Mouse (Mus musculus): Measurements from ENCODE around the gene Msantd1. TPM values are rescaled to one million over a fixed set of nuclear protein-coding genes. Genes with fewer than 3 reads are reported as not detected.

Msantd1 gene
- polyA plus RNA-seq, 1 experiment = 1.2 TPM

DNA sequence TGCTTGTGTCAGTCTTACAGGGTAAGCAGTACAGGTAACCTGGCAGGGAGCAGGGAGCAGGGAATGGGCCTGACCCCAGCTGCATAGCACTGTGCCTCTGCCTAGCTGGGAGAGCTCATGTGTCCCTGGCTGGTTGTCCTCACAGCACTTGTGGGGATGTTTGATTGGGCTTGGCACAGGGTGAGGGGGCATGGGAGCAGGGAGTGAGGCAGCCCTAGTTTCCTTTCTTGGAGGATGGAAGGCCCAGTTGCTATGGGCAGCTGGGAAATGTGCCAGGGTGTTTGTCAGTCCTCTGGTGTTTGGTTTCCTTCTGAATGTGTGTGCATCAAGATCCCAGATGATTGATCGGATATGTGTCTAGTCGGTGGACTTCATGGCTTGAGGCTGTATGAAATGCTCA, 49.2 kb downstream of the Msantd1 start:
- Histone ChIP-seq H3K4me3 (ENCODE audit: insufficient read depth, low read length) (no peak overlapping the region), H3K4me1 (ENCODE audit: control insufficient read depth, insufficient read depth, low read length) (0 out of 2 replicates have a peak, but pooled peaks cover 8% of the 10 kb centered on the region), H3K27ac (ENCODE audit: insufficient read depth, low read length) (no peak overlapping the region)
- TF ChIP-seq POLR2A (IDR thresholded peaks at IDR 0.05; ENCODE audit: low read depth, low read length) (no peak), CTCF (IDR thresholded peaks at IDR 0.05; ENCODE audit: borderline replicate concordance, insufficient read depth, low read length) (no peak)

DNA sequence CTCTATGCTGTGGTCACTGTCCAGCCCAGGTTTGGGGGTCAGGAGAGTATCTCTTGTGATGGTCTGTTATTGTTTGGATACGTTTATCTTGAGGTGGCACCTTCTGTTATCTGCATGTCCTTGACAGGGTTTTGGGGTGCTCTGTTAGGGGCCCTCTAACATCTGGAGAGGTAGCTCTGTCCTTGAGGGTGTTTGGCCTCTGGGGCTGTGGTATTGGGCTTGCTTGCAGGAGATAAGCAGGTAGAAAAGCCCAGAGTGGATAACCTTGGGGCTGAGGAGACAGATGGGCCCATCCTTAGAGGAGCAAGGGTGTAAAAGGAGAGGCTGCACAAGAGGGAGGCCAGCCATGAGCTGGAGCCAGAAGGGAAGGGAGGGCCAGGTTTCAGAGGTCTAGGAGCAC, 52.2 kb downstream of the Msantd1 start:
- Histone ChIP-seq H3K27ac (ENCODE audit: insufficient read depth, low read length) (no peak overlapping the region), H3K4me3 (ENCODE audit: insufficient read depth, low read length) (no peak overlapping the region), H3K4me1 (ENCODE audit: control insufficient read depth, insufficient read depth, low read length) (0 out of 2 replicates have a peak, but pooled peaks cover 8% of the 10 kb centered on the region)
- TF ChIP-seq CTCF (IDR thresholded peaks at IDR 0.05; ENCODE audit: borderline replicate concordance, insufficient read depth, low read length) = no peak
- no peak for TF ChIP-seq POLR2A (IDR thresholded peaks at IDR 0.05; ENCODE audit: low read depth, low read length)

DNA sequence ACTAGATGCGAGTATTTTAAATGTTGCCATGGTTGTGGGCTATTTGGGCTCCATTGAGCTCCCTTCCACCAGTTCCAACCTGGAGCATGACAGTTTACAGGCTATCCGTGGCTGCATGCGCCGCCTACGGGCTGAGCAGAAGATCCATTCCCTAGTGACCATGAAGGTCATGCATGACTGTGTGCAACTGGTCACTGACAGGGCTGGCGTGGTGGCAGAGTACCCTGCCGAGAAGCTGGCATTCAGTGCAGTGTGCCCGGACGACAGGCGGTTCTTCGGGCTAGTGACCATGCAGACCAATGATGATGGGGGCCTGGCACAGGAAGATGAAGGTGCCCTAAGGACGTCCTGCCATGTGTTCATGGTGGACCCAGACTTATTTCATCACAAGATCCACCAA, 57.7 kb downstream of the Msantd1 start:
- no peak overlapping the region for H3K27ac ChIP-seq (ENCODE audit: insufficient read depth, low read length)
- TF ChIP-seq CTCF (IDR thresholded peaks at IDR 0.05; ENCODE audit: borderline replicate concordance, insufficient read depth, low read length) (no peak), POLR2A (IDR thresholded peaks at IDR 0.05; ENCODE audit: low read depth, low read length) (no peak)

DNA sequence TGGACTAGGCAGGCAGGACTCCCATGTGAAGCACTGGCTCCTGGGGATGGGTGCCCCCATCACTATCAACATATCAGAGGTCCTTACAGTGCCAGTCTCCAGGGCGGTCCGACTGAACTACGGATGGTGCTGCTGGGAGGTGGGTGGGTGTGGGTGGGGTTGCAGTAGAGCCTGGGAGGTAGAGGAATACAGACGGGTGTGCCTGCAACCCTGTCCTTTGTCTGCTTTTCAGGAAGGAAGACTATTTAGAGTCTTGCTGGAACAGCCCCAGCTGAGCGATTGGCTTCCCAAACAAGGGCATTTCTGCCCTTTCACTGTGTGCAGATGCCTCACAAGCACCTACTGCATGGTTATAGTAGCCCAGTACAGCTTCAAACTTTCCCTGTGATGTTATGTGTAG, 60.6 kb downstream of the Msantd1 start:
- H3K4me1 ChIP-seq (ENCODE audit: control insufficient read depth, insufficient read depth, low read length) = 0 out of 2 replicates have a peak, but pooled peaks cover 2% of the 10 kb centered on the region
- TF ChIP-seq CTCF (IDR thresholded peaks at IDR 0.05; ENCODE audit: borderline replicate concordance, insufficient read depth, low read length) = no peak
- TF ChIP-seq POLR2A (IDR thresholded peaks at IDR 0.05; ENCODE audit: low read depth, low read length) = no peak
- no peak overlapping the region for H3K4me3 ChIP-seq (ENCODE audit: insufficient read depth, low read length)
- no peak overlapping the region for H3K27ac ChIP-seq (ENCODE audit: insufficient read depth, low read length)

More for the DNA sequence above, 57.7 kb downstream of the Msantd1 start:
- H3K4me1 ChIP-seq (ENCODE audit: control insufficient read depth, insufficient read depth, low read length) = no peaks in the 10 kb centered on the region
- no peak overlapping the region for H3K4me3 ChIP-seq (ENCODE audit: insufficient read depth, low read length)

DNA sequence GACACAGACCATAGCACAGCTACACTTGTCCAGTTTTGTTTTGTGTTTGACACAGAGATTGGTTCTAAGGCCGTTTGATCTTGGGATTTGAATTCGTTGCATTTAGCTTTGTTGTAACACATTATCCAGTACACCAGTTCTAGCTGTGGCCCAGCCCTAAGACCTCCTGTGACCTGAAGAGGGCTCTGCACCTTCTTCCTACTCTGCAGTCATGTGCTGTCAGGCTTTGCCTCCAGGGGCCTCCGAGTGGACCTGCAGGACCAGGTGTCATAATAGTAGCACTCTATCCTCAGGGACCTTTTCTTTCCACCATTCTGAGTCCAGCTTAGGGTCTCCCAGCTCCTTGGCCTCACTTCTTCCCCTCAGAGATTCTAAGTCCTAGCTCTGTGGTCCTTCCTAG, 64.7 kb downstream of the Msantd1 start:
- Histone ChIP-seq H3K4me1 (ENCODE audit: control insufficient read depth, insufficient read depth, low read length) (0 out of 2 replicates have a peak, but pooled peaks cover 2% of the 10 kb centered on the region), H3K4me3 (ENCODE audit: insufficient read depth, low read length) (no peak overlapping the region), H3K27ac (ENCODE audit: insufficient read depth, low read length) (no peak overlapping the region)
- TF ChIP-seq CTCF (IDR thresholded peaks at IDR 0.05; ENCODE audit: borderline replicate concordance, insufficient read depth, low read length) (no peak), POLR2A (IDR thresholded peaks at IDR 0.05; ENCODE audit: low read depth, low read length) (no peak)

Other genes with a start within 250 kb of the Msantd1 start
- gene Nop14, start 247.9 kb upstream of the Msantd1 start, polyA plus RNA-seq (2011; ENCODE audit: insufficient read length, low read depth, missing spikeins) = 41.0 and 45.7 TPM in 2 replicates
- 3.3 and 4.0 TPM in 2 replicates for gene Grk4, start 247.6 kb upstream of the Msantd1 start, polyA plus RNA-seq (2011; ENCODE audit: insufficient read length, low read depth, missing spikeins)
- gene Htt, start 146.3 kb upstream of the Msantd1 start, polyA plus RNA-seq (2011; ENCODE audit: insufficient read length, low read depth, missing spikeins) = 30.9 and 31.4 TPM in 2 replicates
- gene Rgs12, start 41.4 kb downstream of the Msantd1 start, polyA plus RNA-seq (2011; ENCODE audit: insufficient read length, low read depth, missing spikeins) = 33.5 and 41.4 TPM in 2 replicates
- 0.67 TPM in 1 of 2 replicates, not detected in the other for gene Hgfac, start 133.5 kb downstream of the Msantd1 start, polyA plus RNA-seq (2011; ENCODE audit: insufficient read length, low read depth, missing spikeins)
- not detected in 2 replicates for gene Dok7, start 148.8 kb downstream of the Msantd1 start, polyA plus RNA-seq (2011; ENCODE audit: insufficient read length, low read depth, missing spikeins)
- gene Lrpap1, start 197.8 kb downstream of the Msantd1 start, polyA plus RNA-seq (2011; ENCODE audit: insufficient read length, low read depth, missing spikeins) = 50.3 and 62.3 TPM in 2 replicates